Mouse (Mus musculus): ENCODE data around the gene Sp6.

DNA sequence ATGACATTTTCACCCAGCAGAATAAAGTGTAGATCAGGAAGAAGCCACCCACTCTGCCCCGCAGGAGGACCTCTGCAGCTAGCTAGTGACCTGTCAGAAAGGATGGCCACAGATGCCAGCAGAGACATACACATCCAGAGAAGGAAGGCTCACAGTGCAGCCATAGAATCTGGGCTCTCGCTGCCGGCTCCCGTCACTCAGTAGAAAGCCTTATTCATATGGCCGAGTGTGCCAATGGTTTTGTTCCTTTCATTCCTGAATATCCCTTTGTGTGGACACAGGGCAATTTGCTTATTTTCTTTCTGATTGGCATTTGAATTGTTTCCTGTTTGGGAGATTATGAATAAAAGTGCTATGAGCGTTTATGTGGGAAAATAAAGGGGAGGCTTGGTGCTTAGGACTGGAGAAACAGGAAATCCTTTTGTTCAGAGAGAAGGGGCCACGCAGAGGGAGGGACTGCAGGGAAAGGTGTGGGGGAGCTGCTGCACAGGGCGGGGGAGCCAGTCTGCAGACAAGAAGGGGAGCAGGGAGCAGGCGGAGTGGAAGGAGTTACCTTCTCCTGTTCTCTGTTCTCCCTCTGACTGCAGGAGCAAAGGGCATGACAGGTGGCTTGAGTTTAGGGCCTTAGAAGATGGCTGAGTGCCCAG, 50.2 kb downstream of the Sp6 start:
- TF ChIP-seq REST (IDR thresholded peaks at IDR 0.05; ENCODE audit: insufficient read depth, insufficient read length) (no peak), POLR2A (IDR thresholded peaks at IDR 0.05; ENCODE audit: insufficient read length, low read depth) (no peak), TCF3 (IDR thresholded peaks at IDR 0.05; ENCODE audit: insufficient read length, low read depth) (no peak), USF1 (IDR thresholded peaks at IDR 0.05; ENCODE audit: low read depth) (no peak), MYOD1 (IDR thresholded peaks at IDR 0.05; ENCODE audit: control insufficient read depth in 1 of 3, insufficient read length in 2 of 3, low read depth in 2 of 3) (no peak), POLR2AphosphoS2 (IDR thresholded peaks at IDR 0.05; ENCODE audit: insufficient read length, low read depth) (no peak), E2F4 (IDR thresholded peaks at IDR 0.05; ENCODE audit: insufficient read depth) (no peak), MYOG (IDR thresholded peaks at IDR 0.05; ENCODE audit: control insufficient read depth in 1 of 3, insufficient read depth in 1 of 3, insufficient read length in 2 of 3, low read depth in 2 of 3) (no peak), CEBPB (IDR thresholded peaks at IDR 0.05; ENCODE audit: insufficient read depth, poor library complexity, severe bottlenecking) (no peak), TCF12 (IDR thresholded peaks at IDR 0.05; ENCODE audit: insufficient read depth, poor library complexity, severe bottlenecking) (no peak), SRF (IDR thresholded peaks at IDR 0.05; ENCODE audit: control insufficient read depth, insufficient read length, low read depth) (no peak)
